Mouse (Mus musculus): ENCODE data around the gene Llgl1. TPM values are rescaled to one million over a fixed set of nuclear protein-coding genes. Genes with fewer than 3 reads are reported as not detected.

Llgl1 gene
- polyA plus RNA-seq, 1 experiment: 46.8 TPM

- Histone ChIP-seq H3K36me3 (ENCODE audit: control insufficient read depth, insufficient read depth) (peaks cover 24% of the 10 kb centered on the region), H3K79me3 (ENCODE audit: low read depth) (peaks cover 50% of the 10 kb centered on the region), H3K4me3 (ENCODE audit: insufficient read depth, poor library complexity, severe bottlenecking) (no peak overlapping the region), H3ac (ENCODE audit: control insufficient read depth, insufficient read length, low read depth) (no peak overlapping the region), H3K79me2 (ENCODE audit: control insufficient read depth, insufficient read depth) (peaks cover 59% of the 10 kb centered on the region), H3K27me3 (ENCODE audit: control insufficient read depth, insufficient read depth, insufficient read length) (no peaks in the 10 kb centered on the region)
- no peak for TF ChIP-seq MYOG (IDR thresholded peaks at IDR 0.05; ENCODE audit: control insufficient read depth, extremely low read depth, insufficient read length)
- no peak for TF ChIP-seq MAX (IDR thresholded peaks at IDR 0.05)
- TF ChIP-seq FOSL1 (IDR thresholded peaks at IDR 0.05; ENCODE audit: insufficient read depth, low read length, poor library complexity, severe bottlenecking): no peak
- TF ChIP-seq CEBPB (IDR thresholded peaks at IDR 0.05; ENCODE audit: low read depth): no peak
- TF ChIP-seq CTCF (IDR thresholded peaks at IDR 0.05; ENCODE audit: control insufficient read depth, insufficient read depth, insufficient read length): no peak
- TF ChIP-seq MYOD1 (IDR thresholded peaks at IDR 0.05; ENCODE audit: control insufficient read depth, insufficient read length, low read depth): no peak
- TF ChIP-seq USF1 (IDR thresholded peaks at IDR 0.05; ENCODE audit: low read depth): no peak
These were observed 2.1 kb downstream of the Llgl1 start for GRCm38 (mm10) chr11:60701611-60702010.

GRCm38 (mm10) chr11:60703131-60703530 is 3.6 kb downstream of the Llgl1 start:
- H3K79me2 ChIP-seq (ENCODE audit: control insufficient read depth, insufficient read depth): peaks cover 59% of the 10 kb centered on the region
- H3K79me3 ChIP-seq (ENCODE audit: low read depth): peaks cover 50% of the 10 kb centered on the region
- TF ChIP-seq MAX (IDR thresholded peaks at IDR 0.05) (no peak), CTCF (IDR thresholded peaks at IDR 0.05; ENCODE audit: control insufficient read depth, insufficient read depth, insufficient read length) (peak; percentile 71), CEBPB (IDR thresholded peaks at IDR 0.05; ENCODE audit: low read depth) (no peak)
- H3K4me3 ChIP-seq (ENCODE audit: insufficient read depth, poor library complexity, severe bottlenecking): no peak overlapping the region
- H3ac ChIP-seq (ENCODE audit: control insufficient read depth, insufficient read length, low read depth): no peak overlapping the region
- H3K27me3 ChIP-seq (ENCODE audit: control insufficient read depth, insufficient read depth, insufficient read length): no peaks in the 10 kb centered on the region
- H3K36me3 ChIP-seq (ENCODE audit: control insufficient read depth, insufficient read depth): peaks cover 33% of the 10 kb centered on the region

GRCm38 (mm10) chr11:60704023-60704880 is 4.7 kb downstream of the Llgl1 start:
- Histone ChIP-seq H3K36me3 (ENCODE audit: control insufficient read depth, insufficient read depth) (peaks cover 45% of the 10 kb centered on the region), H3K79me3 (ENCODE audit: low read depth) (peaks cover 50% of the 10 kb centered on the region), H3K79me2 (ENCODE audit: control insufficient read depth, insufficient read depth) (peaks cover 59% of the 10 kb centered on the region), H3K27me3 (ENCODE audit: control insufficient read depth, insufficient read depth, insufficient read length) (no peaks in the 10 kb centered on the region), H3K4me3 (ENCODE audit: insufficient read depth, poor library complexity, severe bottlenecking) (no peak overlapping the region), H3ac (ENCODE audit: control insufficient read depth, insufficient read length, low read depth) (no peak overlapping the region)
- TF ChIP-seq MAX (IDR thresholded peaks at IDR 0.05) (no peak), USF1 (IDR thresholded peaks at IDR 0.05; ENCODE audit: low read depth) (no peak), MYOG (IDR thresholded peaks at IDR 0.05; ENCODE audit: control insufficient read depth, extremely low read depth, insufficient read length) (no peak), CEBPB (IDR thresholded peaks at IDR 0.05; ENCODE audit: low read depth) (no peak), MYOD1 (IDR thresholded peaks at IDR 0.05; ENCODE audit: control insufficient read depth, insufficient read length, low read depth) (no peak), FOSL1 (IDR thresholded peaks at IDR 0.05; ENCODE audit: insufficient read depth, low read length, poor library complexity, severe bottlenecking) (no peak), CTCF (IDR thresholded peaks at IDR 0.05; ENCODE audit: control insufficient read depth, insufficient read depth, insufficient read length) (no peak)

GRCm38 (mm10) chr11:60705255-60705654 is 5.7 kb downstream of the Llgl1 start:
- Histone ChIP-seq H3K79me3 (ENCODE audit: low read depth) (peaks cover 47% of the 10 kb centered on the region), H3K27me3 (ENCODE audit: control insufficient read depth, insufficient read depth, insufficient read length) (no peaks in the 10 kb centered on the region), H3K79me2 (ENCODE audit: control insufficient read depth, insufficient read depth) (peaks cover 52% of the 10 kb centered on the region), H3K36me3 (ENCODE audit: control insufficient read depth, insufficient read depth) (peaks cover 55% of the 10 kb centered on the region), H3ac (ENCODE audit: control insufficient read depth, insufficient read length, low read depth) (no peak overlapping the region), H3K4me3 (ENCODE audit: insufficient read depth, poor library complexity, severe bottlenecking) (no peak overlapping the region)
- no peak for TF ChIP-seq MYOG (IDR thresholded peaks at IDR 0.05; ENCODE audit: control insufficient read depth, extremely low read depth, insufficient read length)

- Histone ChIP-seq H3K27me3 (ENCODE audit: control insufficient read depth, insufficient read depth, insufficient read length) (no peaks in the 10 kb centered on the region), H3K79me3 (ENCODE audit: low read depth) (peaks cover 40% of the 10 kb centered on the region), H3K4me3 (ENCODE audit: insufficient read depth, poor library complexity, severe bottlenecking) (no peak overlapping the region), H3K79me2 (ENCODE audit: control insufficient read depth, insufficient read depth) (peaks cover 44% of the 10 kb centered on the region), H3ac (ENCODE audit: control insufficient read depth, insufficient read length, low read depth) (no peak overlapping the region), H3K36me3 (ENCODE audit: control insufficient read depth, insufficient read depth) (peaks cover 63% of the 10 kb centered on the region)
- TF ChIP-seq CTCF (IDR thresholded peaks at IDR 0.05; ENCODE audit: control insufficient read depth, insufficient read depth, insufficient read length) (no peak), USF1 (IDR thresholded peaks at IDR 0.05; ENCODE audit: low read depth) (no peak), MAX (IDR thresholded peaks at IDR 0.05) (no peak), MYOG (IDR thresholded peaks at IDR 0.05; ENCODE audit: control insufficient read depth, extremely low read depth, insufficient read length) (no peak), CEBPB (IDR thresholded peaks at IDR 0.05; ENCODE audit: low read depth) (no peak), FOSL1 (IDR thresholded peaks at IDR 0.05; ENCODE audit: insufficient read depth, low read length, poor library complexity, severe bottlenecking) (no peak), MYOD1 (IDR thresholded peaks at IDR 0.05; ENCODE audit: control insufficient read depth, insufficient read length, low read depth) (no peak)
These were observed 6.6 kb downstream of the Llgl1 start for GRCm38 (mm10) chr11:60706076-60706475.
